Mouse (Mus musculus): ENCODE measurements around the gene Smco4.

The Smco4 gene

GRCm38 (mm10) chr9:15506863-15507262 is 13.6 kb downstream of the Smco4 start:
- no peak for DNase-seq (ENCODE audit: low spot score in 2 of 2)

DNA sequence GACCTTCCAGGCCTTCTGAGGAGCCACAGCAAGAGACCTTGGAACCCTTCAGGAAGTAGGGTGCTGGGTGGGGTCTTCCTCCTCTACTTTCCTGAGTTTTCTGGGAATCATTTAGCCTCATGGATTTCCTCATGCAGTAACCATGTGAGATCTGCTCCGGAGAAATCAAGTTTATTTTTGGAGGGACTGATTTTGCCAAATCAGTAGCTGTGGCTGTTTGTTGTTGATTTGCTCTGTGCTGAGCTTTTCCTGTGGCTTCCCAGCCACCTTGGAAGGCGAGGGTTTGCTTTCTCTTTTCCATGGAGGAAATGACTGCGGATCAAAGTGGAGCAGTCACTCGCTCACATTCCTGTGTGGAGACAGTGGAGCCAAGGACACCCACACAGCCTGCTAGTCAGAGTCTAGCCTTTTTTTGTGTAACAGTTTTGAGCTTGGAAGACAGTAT is 14.2 kb downstream of the Smco4 start:
- peak in 1 of 2 experiments; percentile 42 for DNase-seq (ENCODE audit: low spot score in 2 of 2)

DNA sequence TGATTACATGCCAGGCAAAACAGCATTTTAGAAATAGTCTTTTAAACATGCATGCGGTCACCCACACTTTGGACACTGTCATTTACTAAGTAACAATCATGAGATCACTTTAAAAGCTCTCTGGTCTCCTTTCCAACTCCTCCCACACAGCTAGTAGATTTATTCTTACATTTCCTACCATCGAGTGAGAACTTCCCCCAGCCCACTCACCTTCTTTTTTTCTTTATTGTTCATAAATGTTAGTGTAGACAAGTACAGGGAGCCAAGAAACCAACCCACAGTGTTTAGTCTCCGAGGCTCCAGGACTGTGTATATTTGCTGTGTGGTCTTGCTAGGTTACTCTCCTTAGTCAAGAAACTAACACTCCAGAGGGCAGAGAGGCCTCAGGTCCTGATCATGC is 16.1 kb downstream of the Smco4 start:
- DNase-seq (ENCODE audit: low spot score in 2 of 2) = no peak

- DNase-seq (ENCODE audit: low spot score in 2 of 2) = no peak
Measured at GRCm38 (mm10) chr9:15510557-15511310, 17.5 kb downstream of the Smco4 start.

DNA sequence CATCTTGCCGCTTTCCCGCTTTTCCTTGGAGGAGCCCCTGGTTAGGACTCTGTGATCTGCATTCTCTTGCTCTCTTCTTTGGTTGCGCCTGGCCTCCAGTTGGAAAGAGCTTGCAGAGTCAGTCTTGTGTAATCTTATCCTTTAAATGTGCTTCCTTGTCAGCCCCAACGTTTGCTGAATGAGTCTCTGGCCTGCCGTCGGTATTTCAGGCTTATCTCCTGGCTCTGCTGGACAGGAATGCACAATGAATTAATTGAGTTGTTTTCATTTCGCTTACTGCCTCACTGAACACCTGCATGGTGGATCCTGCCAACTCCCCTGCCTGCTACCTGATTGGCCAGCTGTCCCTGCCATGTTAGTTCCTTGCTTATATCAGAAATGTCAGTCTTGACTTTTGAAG is 19.7 kb downstream of the Smco4 start:
- DNase-seq (ENCODE audit: low spot score in 2 of 2) = no peak

DNA sequence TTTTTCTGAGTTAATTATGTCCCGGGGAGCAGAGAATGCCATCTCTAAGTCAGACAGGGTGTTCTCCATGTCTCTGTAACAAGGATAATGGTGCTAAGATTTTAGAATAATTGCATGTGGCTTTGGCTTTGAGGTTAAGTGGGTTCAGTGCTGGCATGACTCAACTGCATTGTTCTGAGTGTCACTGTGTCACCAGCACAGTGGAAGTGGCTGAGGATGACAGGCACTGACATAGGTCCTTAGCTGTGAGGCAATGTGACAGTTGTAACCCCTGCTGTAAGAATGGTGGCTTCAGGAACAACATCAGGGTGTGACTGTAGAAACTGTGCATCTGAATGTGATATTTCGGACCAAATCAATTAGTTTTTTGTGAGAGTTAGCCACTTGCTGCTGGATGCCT is 22.8 kb downstream of the Smco4 start:
- DNase-seq (ENCODE audit: low spot score in 2 of 2) = no peak

- no peak for DNase-seq (ENCODE audit: low spot score in 2 of 2)
Measured at GRCm38 (mm10) chr9:15517979-15518378, 24.7 kb downstream of the Smco4 start.

DNA sequence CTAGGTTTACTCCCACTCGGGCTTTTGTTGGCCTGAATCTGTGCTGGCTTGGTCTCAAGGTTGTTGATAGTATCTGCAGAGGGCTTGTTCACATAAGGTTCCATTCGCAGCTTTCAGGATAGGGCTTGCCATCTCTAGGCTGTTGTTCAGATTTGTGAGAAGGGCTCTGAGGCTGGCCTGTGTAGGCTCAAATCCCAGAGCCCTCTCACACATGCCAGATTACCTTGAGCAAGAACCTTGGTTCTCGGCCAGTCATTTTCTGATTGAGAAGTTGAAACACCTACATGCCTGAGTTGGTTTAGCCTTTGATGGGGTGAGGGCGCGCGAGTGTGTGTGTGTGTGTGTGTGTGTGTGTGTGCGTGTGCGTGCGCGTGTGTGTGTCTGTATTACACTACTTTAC is 29.1 kb downstream of the Smco4 start:
- DNase-seq (ENCODE audit: low spot score in 2 of 2) = no peak

GRCm38 (mm10) chr9:15522887-15523286 is 29.7 kb downstream of the Smco4 start:
- no peak for DNase-seq (ENCODE audit: low spot score in 2 of 2)

DNA sequence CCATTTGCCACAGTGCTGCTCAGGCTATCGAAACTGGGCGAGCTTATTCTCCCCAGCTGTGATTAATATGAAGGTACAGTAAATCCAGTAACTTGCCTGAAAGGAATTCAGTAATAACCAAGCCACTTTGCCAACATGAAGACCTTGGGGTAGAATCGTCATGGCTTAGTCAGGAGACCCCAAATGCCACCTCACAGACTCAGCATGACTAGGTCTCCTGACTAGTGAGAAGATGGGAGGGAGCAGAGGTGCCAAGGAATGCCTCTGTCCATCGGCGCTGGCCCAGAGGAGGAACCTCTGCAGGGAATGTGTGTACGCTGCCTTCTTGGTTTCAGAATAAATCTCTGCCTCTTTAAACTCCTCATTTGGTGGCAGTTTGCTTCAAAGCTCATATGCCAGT is 30.4 kb downstream of the Smco4 start:
- DNase-seq (ENCODE audit: low spot score in 2 of 2) = no peak

DNA sequence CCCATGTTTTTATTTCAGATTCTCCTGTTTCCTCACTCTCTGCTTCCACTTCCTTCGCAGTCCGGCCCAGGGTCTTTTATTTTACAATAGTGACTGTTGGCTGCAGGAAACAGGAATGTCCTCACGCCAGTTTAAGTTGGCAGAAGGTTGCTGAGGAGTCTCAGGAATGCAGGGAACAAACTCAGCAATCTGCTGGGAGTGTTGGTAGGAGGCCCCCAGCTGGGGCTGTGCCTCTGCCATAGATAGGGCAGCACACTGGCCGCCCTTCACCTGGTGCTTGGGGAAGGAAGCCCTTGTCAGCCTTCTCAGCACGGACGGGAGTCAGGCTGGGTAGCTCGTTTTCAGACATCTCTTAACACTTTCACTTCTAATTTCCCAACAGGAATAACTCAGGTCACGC is 32.0 kb downstream of the Smco4 start:
- DNase-seq (ENCODE audit: low spot score in 2 of 2) = no peak

- DNase-seq (ENCODE audit: low spot score in 2 of 2) = no peak
Measured at GRCm38 (mm10) chr9:15526539-15526938, 33.3 kb downstream of the Smco4 start.

DNA sequence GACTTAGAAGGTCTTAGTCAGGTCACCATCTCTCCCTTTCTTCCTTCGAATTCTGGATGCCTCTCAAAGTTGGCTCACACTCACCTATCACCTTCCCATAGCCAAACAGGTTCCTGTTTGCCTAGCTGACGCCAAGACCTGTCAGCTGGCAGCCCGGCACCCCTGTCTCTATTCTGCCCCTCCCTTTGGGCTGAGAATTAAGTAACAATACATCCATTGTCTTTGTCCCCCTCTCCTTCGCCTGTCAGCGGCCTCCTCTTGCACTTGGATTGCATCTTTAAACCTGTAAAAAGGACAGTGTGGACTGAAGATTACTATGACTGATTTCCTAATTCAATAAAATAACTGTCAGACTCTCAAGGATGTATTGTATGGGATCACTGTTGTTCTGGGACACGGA is 34.6 kb downstream of the Smco4 start:
- no peak for DNase-seq (ENCODE audit: low spot score in 2 of 2)

- DNase-seq (ENCODE audit: low spot score in 2 of 2) = no peak
Measured at GRCm38 (mm10) chr9:15528368-15528767, 35.1 kb downstream of the Smco4 start.

GRCm38 (mm10) chr9:15529275-15529964 is 36.2 kb downstream of the Smco4 start:
- DNase-seq (ENCODE audit: low spot score in 2 of 2) = no peak

- no peak for DNase-seq (ENCODE audit: low spot score in 2 of 2)
Measured at GRCm38 (mm10) chr9:15529965-15530320, 36.7 kb downstream of the Smco4 start.

DNA sequence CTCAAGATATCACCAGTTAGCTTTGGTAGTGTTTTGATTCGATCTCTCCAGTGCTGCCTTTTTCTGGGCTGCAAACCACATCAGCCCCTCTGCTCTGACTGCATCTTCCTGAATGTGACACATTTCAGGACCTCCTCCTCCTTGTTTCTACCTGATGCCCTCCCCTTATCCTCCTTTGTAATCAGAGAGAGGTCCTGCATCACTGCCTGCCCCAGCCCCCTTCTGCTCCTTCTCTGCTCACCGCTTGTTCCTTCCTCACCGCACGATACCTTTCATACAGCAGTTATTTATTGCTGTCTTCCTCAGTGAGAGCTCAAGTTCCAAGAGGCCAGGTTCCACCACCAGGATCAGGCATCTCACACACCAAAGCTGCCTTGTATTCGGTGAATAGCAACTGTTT is 38.0 kb downstream of the Smco4 start:
- DNase-seq (ENCODE audit: low spot score in 2 of 2) = no peak

DNA sequence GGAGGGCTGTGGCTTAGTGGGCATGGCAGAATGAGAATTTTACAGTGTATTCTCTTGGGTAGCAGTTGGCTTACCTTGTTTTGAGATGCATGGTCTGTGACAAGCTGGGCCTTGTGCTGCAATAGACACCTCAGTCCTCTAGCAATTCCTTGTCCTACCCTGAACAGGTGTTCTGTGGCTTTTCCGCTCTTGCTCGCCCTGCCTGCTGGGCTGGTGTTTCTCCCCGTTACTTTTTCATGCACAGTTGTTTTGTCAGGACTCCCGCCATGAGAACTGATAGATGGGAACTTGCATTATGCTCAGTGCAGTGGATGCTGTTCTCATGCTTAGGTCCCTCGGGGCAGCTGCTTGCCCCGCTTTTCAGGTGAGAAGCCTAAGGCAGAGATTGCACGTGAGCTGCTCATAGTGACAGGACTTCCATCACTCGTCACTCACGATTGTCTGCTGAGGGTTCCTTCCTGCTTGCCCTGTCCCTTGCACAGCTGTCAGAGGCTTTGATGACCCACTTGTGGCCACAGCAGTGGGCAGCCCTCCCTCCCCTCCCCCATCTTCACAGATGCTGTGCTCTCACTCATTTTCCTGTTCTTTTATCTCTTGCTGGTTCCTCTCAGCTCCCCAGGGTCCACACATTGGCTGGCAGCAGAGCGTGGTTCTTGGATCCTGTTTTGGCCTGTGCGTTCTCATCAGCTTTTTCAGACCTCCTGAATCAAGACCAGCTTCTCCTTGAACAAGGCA is 40.3 kb downstream of the Smco4 start:
- no peak for DNase-seq (ENCODE audit: low spot score in 2 of 2)

DNA sequence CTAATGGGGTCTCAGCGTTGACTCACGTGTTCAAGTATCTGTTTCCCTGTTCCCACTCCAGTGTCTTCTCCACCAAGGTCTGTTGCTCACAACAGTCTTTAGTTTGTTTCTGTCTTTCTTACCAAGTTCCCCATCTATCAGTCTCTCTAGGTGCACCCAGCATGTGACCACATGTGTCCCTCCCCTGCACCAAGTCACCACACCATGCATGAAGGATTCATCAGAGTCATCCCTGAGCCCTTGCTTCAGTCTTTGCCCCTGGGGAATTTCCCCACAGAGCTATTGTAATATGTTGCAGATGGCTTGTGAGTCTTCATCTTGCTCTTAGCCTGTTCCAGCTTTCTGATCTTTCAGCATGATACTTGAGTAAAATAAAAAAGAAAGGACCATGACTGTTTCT is 40.9 kb downstream of the Smco4 start:
- no peak for DNase-seq (ENCODE audit: low spot score in 2 of 2)

GRCm38 (mm10) chr9:15535418-15535817 is 42.2 kb downstream of the Smco4 start:
- DNase-seq (ENCODE audit: low spot score in 2 of 2) = no peak

GRCm38 (mm10) chr9:15536861-15537426 is 43.7 kb downstream of the Smco4 start:
- DNase-seq (ENCODE audit: low spot score in 2 of 2) = no peak

DNA sequence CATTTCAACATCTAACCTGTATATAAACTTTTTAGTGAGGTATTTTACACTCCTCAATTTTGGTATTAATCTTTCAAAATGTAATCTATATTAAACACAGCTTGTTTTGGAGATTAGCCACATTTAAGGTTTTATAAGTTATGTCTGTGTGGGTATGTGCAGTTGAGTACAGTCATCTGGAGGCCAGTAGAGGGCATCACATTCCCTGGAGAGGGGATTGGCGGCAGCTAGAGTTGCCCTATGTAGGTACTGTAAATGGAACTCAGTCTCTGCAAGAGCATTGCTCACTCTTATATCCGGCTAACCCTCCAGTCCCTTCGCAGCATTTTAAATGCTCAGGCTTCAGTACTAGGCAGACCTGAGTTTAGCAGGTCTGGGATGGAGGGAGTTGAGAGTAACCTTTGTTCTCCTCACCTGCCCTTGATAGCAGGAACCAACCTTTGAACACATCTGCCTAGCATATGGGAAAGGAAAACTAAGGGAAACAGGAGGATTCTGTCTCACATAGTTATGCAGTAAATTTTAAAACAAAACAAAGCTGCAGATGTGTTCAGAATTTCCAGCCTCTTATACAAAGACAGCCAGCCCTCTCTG is 44.3 kb downstream of the Smco4 start:
- DNase-seq (ENCODE audit: low spot score in 2 of 2) = no peak

Measured in right cerebral cortex, postnatal 10 days (tissue).